Mouse (Mus musculus): ENCODE data around the gene Asb2.
A peak's percentile ranks its signal among the peaks of the same experiment; 100 is the strongest.

Gene Asb2

DNA sequence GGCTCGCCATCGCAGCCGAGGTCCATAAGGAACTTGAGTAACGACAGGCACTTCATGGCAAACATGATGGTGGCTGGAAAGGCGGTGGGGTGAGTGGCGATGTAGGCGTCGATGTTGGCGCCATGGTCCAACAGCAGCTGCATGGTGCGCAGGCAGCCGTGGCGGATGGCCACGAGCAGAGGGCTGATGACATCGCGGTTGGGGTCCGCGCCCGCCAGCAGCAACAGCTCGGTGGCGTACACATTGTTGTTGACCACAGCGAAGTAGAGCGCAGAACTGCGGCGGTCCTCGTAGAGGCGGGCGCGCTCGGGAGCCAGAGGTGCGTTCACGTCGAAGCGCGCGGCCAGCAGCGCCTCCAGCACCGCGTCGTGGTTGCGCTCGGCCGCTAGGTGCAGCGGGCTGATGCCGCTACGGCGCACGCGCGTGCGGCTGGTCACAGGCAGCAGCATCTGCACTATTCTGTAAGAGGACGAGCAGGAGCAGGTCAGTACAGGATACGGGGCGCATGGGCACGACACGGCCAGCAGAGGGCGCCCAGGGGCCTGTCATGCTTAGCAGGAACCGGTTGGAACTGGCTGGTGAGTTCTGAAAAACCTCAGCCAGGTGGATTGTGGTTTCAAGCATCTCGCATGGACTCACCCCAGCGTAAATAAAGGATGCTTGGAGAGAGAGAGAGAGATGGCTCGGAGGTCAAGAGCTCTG is 30.5 kb downstream of the Asb2 start:
- DNase-seq (ENCODE audit: inconsistent age in 2 of 2, low spot score in 1 of 2) = peak; percentile 89 to 95

DNA sequence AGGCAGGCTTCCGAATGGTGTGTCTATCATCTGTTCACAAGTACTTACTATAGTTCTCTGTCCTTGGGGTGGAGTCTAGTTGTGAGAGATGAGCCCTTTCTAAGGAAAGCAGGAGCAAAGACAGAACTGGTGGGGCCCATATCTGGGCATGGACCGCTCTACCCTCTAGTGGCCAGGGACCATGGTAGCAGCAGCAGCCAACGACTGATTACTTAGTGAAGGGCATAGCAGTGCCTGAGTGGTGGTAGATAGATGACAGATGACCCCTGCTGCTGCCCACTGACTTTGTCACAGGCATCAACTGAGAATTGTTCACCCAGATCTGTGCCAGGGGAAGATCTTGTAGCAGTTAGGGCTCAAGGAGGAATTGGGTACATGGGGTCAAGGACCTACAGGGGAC is 33.0 kb downstream of the Asb2 start:
- DNase-seq (ENCODE audit: inconsistent age in 2 of 2, low spot score in 1 of 2) = peak; percentile 46 to 84

DNA sequence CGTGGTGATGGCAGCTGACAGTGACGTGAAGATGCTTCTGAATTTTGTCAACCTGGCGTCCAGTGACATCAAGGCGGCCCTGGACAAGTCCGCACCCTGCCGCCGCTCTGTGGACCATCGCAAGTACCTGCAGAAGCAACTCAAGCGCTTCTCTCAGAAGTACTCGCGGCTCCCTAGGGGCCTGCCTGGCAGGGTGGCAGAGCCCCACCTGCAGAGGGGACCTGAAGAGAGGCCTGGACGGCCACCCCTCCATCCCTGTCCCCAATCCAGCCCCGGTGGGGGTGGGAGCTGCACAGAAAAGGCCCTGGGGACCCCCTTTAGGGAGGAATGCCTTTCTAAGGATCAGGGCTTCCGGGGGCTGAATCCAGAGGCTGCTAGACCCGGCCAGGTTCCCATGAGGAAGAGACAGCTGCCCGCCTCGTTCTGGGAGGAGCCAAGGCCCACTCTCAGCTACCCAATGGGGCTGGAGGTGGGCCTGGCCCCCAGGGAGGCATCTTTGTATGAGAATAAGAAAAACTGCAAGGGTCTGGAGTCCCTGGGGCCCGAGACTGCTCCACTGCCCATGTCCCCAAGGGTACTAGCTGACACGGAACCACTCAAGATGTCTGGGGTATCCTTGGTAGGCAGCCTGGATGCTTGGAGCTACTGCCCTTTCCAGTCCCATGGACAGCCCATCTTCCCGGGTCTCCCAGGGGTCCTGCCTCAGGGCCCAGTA is 39.8 kb downstream of the Asb2 start:
- DNase-seq (ENCODE audit: inconsistent age in 2 of 2, low spot score in 1 of 2) = no peak

DNA sequence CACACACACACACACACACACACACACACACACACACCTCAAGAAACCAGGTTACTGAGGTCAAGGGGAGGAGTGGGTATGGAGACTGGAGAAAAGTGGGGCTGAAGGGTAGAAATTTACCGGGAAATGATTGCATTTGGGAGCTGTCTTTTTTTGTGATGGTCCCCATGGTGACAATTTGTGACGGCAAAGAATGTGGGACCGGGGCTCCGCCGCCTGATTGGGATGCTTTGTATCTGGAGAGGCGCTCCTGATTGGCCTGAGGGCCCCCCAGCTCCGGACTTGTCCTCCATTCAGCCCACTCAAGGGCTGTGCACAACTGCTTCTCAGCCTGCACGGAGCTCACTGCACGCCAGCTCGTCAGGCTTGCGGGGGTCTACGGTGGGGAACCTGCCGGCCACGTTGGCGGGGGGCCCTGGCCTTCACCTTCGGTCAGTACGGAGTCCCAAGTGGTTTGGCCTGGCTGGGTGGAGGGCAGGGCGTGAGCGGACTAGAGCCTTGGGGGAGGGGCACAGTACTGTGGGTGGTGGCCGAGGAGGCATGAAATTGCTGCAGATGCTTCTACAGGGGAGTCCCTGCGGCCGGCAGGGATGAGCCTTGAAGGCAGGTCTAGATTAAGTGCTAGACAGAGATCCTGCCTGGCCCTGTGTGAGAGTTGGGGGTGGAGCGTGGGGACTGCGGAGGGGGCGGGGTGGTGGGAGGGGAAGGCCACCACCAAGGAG is 41.0 kb downstream of the Asb2 start:
- no peak for DNase-seq (ENCODE audit: inconsistent age in 2 of 2, low spot score in 1 of 2)

DNA sequence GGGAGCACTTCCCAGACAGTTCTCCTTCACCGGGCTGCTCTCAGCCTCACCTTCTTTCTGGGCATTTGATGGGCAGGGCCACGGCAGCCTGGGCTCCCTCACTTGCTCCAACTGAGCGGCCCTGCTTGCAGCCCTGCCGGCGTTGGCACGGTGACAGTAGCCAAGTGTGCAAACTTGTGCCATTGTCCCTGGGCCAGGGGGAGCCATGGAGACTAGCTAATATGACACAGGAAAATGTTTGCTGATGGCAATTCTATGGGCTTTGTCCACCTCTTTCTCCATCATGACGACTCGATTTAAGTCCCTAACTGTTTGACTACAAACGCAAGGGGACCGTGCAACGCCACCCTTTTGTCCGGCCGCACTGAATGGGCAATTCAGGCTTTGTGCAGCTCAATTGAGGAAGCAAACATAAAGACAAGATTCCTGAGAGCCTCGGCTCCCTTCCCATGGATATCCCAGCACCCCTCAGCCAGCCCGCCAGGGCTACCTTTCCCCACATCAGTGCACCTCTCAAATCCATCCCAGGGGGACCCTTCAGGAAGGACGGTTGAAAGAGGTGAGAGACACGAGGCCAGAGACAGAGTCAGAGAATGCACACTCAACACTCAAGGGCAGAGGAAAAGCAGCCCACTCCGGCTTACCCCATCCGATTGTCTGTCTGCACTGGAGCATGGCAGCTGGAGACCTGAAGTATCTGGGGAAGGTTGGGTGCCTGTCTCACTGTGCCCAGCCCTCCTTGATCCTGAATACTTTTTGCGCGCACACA is 41.7 kb downstream of the Asb2 start:
- DNase-seq (ENCODE audit: inconsistent age in 2 of 2, low spot score in 1 of 2) = no peak

DNA sequence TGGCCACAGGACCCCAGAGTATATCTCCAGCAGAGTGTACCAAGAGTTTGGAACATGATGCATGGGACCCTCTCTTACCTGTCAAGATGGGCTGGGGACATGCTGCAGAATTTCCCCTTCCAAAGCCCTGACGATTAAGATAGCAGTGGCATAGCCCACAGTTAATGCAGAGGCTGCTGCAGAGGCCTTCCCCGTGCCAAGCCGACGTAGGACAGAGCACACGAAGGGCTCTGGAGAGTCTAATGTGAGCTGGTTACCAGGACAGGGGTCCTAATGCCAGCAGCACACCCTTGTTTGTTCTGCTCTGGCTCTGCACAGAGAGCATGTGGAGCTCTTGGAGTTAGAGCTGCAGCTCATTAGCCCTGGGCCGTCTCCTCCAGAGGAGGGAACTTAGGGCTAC is 42.5 kb downstream of the Asb2 start:
- no peak for DNase-seq (ENCODE audit: inconsistent age in 2 of 2, low spot score in 1 of 2)

DNA sequence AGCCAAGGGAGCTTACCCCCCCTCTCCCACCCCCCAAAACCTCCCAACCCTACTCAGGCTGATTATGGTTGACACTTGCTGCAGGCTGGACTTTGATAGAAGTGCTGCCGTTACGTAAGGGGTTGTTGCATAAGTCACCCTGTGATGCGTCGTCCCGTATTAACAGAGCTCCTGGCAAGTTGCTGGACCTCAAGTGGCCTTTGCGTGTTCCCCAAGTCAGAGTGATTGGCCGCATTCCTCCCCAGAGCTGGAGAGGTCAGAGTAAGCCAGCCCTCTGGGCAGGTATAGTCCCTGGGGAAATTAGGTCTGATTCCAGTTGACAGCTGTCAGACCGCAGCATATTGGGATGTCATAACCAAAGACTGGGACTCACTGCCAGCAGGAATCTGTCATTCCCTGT is 43.9 kb downstream of the Asb2 start:
- DNase-seq (ENCODE audit: inconsistent age in 2 of 2, low spot score in 1 of 2) = peak in 1 of 2 experiments; percentile 70

DNA sequence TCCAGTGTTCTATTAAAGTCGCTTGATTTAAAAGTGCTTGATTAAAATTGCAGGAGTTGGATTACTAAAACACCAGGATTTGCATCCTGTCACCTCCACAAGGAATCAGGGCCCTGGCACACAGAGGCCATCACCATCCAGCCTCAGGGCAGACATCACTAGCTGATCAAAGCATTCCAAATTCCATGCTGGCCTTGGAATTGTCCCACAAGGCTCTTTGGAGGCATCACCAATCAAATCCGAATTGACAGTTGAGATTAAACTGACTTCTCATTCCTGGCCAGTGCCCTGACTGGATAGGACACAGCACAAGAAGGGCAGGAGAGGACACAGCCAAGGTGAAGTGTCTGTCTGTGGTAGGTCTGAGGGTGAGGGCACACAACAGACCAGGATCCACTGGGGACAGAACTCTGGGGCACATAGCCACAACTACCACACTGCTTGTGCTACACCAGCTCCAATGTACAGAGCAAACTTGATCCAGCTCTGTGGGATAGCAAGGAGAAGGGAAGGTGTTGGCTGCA is 45.0 kb downstream of the Asb2 start, which contains the start of gene Fam181a:
Gene Fam181a (plus strand): TSS at position 232 of the 524 bp plus-strand sequence.
- peak; percentile 37 to 77 for DNase-seq (ENCODE audit: inconsistent age in 2 of 2, low spot score in 1 of 2)

DNA sequence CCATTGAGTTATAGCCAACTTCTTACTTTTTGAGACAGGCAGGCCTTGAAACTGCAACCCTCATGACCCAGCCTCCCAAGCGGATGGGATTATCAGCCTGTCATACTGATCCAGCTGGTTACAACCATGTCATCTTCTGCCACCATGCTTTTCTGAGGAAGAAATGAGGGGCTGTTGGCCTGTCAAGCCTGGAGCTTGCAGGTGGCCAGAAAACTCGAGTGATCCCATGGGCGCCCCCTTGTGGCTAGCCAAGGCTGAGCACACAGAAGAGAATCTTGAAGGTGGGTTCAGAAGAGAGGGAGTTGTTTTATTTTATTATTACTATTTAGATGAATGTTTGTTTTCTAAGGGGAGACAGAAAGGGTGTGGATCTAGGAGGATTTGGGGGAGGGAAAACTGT is 49.1 kb downstream of the Asb2 start:
- DNase-seq (ENCODE audit: inconsistent age in 2 of 2, low spot score in 1 of 2) = peak in 1 of 2 experiments; percentile 70

DNA sequence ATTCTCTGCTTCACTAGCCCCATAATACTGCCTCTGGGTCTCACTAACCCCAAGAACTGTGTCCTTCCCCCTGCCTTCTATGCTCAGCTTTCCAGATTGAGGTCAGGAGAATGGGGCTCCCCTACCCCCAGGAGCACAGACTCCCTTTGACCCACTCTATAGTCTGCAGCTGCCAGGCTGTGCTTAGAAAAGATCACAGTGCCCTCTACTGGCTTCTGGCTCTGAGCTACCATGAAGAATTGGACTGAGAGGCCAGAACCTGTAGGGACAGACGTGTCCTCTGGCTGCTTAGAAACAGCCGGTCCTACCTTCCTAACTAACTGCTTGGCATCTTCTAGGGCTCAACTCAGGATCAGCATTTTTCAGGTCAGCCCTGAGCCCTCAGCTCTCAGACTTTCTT is 49.6 kb downstream of the Asb2 start:
- peak; percentile 45 to 81 for DNase-seq (ENCODE audit: inconsistent age in 2 of 2, low spot score in 1 of 2)

DNA sequence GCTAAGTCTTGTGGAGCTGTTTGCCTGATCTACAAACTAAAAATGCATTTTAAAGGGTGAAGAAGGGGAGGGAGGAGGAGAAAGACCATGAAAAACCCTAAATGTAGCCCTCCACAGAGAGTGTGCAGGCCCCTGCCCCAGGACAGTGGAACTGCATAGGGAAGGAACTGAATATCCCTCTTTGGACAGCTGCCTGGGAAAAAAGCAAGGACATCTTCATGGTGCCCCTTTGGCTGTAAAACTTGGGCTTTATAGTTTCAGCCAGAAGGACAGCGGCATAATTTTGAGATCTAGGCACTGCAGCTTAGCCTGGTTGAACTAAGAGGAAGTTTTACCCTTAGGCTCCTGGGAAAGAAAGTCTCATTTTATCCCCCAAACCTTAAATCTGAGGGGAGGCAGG is 52.8 kb downstream of the Asb2 start:
- peak; percentile 47 to 82 for DNase-seq (ENCODE audit: inconsistent age in 2 of 2, low spot score in 1 of 2)

DNA sequence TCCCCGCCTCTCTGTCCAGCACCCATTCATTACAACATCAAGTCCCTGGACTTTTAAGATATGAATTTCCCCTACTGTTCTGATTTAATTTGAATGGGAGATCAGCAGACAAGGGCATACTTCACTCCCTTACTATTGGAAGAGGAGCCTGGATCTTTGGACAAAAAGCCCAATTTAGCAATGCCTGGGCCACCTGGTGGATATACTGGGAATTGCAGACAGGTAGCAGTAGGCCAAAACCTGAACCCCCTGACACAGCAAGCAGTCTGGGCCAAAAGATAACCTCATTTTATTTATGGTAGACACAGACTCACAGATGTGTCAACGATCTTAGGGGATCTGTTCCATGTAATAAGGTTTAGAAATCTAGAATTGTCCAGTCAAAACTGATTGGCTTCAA is 54.2 kb downstream of the Asb2 start:
- peak; percentile 57 to 90 for DNase-seq (ENCODE audit: inconsistent age in 2 of 2, low spot score in 1 of 2)

DNA sequence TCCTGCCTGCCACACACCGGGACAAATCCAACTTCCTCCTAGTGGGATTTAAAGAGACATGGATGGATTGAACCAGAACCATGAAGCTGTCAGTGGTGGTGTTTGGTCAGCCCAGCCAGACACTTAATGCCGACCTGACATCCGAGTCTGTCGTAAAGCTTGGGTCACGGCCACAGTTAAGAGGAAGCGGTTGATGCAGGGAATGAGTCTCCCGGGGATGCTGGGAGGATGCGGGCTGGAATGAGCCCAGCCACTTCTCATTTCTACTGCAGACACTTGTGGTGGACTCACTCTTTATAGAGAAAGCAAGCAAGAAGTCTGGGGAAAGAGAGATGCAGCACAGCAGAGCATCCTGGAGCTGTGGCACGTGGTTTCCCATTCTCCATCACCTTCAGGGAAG is 55.3 kb downstream of the Asb2 start:
- no peak for DNase-seq (ENCODE audit: inconsistent age in 2 of 2, low spot score in 1 of 2)

DNA sequence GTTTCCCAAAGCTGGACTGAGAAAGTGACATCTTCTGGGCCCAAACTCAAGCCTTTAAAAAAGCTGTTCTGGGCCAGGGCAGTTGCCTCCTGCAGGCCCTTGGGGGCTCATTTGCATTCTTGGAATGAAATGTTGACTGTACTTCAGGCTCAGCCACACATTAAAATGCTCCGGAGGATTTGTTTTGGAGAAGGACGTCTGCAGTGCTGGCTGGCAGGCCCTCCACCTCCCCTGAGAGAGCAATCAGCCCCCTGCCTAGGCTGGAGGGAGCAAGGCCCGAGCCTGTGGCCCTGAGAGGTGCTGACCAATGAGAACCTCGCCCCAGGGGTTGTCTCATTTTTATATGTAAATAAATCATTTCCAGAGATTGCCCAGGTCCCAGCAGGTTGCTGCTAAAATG is 59.5 kb downstream of the Asb2 start:
- no peak for DNase-seq (ENCODE audit: inconsistent age in 2 of 2, low spot score in 1 of 2)

DNA sequence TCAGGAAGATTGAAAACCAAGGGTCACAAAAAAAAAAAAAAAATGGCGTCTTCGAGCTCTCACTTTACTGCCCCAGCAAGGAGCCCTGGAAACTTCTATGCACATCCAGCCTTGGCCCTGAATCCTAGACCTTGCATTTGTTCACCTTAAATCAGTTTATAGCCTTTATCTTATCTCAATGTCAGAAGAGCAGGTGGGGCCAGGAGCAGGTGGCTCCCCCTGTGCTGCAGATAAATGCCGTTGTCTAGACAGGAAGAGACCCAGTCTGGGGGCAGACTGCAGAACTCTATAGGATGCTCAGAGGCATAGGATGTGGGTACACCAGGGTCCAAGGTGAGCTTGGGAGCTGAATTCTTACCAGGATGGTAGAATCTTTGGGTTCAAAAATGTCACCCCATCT is 63.4 kb downstream of the Asb2 start:
- no peak for DNase-seq (ENCODE audit: inconsistent age in 2 of 2, low spot score in 1 of 2)

DNA sequence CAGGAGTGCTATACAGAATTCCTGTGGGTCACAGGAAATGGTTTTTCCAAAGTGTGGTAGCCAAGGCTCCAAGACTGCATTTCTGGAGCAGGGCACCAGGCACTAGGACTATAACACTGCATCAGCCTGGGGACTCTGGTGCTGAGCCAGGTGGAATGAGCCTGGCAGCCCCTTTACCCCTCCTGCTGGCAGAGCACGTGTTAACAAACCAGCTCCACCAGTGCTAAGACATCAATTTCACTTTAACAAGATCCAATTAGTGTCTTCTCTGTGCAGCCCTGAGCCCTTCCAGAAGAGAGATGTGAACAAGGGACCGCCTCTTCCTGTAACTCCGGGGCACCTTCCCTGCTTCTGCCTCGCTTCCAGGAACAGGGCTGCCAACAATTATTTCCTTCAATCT is 68.5 kb downstream of the Asb2 start:
- DNase-seq (ENCODE audit: inconsistent age in 2 of 2, low spot score in 1 of 2) = no peak

DNA sequence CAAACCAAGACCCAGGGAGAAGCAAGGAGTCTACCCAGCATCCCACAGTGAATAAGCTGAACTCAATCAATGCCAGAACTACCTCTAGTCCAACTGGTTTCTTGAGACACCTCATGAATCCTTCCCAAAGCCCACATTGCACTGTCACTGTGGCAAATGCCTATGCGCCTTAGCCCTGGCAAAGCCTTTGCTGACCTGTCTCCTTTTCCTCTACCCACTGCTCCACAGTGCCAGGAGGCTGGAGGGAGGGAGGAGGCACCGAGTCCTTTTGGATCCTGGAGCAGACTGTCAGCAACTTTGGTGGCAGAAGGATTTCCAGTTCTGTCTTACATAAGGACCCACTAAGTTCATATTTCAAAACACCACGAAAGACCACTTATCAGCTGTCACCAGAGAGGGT is 72.4 kb downstream of the Asb2 start:
- DNase-seq (ENCODE audit: inconsistent age in 2 of 2, low spot score in 1 of 2) = no peak

DNA sequence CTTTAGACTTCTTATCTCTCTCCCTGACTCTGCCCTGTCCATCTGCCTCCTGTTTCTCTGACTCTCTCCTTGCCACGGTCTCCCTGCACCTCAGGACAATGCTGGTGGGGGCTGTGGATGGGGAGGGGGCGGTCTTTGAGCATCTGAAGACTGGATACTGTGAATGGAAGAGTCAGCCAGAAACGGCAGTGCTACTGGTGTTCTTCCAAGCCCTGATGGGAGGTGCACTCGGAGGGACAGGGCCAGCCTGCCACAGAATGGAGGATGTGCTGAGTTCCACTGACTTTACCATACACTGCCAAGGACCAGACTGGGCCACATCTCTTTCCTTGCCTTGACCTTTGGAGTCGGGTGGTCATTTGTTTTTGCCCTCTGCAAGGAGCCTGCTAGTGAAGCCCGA is 72.9 kb downstream of the Asb2 start:
- no peak for DNase-seq (ENCODE audit: inconsistent age in 2 of 2, low spot score in 1 of 2)

DNA sequence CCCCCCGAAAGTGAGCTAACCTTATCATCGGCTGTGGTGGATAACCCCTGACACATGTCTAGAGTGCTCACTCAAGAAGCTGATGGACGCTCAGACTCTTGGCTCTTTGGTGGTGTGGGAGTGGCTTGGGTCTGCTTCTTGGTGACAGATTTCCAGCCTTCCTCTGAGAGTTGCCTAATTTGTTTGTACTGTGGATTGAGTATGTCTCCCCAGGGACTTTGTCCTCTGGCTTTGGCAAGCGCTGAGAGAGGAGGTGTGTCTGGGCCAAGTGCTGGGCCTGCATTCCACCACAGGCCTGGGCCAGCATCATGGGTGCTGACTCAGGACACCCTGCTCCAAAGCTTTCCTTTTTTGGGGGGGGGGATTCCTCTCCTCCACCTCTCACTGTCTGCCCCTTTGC is 73.9 kb downstream of the Asb2 start:
- peak in 1 of 2 experiments; percentile 54 for DNase-seq (ENCODE audit: inconsistent age in 2 of 2, low spot score in 1 of 2)

DNA sequence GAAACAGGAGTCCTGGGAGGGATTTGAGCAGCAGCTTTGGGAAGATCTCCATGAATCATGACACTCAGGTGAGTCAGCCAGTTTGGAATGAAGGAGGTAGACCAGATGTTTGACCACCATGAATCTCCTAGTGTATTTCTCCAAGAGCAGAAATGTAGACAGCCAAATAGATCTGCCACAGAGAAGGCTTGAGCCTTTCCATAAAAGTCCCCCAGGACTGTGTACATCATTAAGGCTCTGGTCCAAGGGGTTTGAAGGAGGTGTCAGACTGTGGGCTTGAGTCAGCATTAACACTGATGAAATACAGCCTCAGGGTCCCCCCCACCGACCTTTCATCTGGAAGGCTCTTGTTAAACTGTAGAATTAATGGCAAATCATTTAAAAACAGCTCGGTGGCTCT is 74.3 kb downstream of the Asb2 start:
- no peak for DNase-seq (ENCODE audit: inconsistent age in 2 of 2, low spot score in 1 of 2)

DNA sequence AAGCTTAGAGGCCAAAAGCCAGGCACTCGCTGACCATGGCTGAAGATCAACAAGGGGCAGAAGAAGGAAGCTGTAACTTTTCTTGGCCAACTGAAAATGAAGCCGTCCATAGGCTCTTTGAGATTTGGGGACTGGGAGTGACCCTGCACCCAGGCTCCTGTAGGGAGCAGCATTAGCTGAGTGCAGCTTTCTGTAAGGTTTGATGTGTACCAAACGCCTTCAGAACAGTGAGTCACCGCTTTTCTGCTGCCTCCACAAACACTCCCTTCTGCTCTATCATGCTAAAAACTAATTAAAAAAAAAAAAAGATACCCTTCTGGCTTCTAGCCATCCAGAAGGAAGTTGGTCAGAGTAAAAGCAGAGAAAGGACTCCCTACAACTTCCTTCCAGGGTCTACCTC is 79.4 kb downstream of the Asb2 start:
- no peak for DNase-seq (ENCODE audit: inconsistent age in 2 of 2, low spot score in 1 of 2)

Data from adrenal gland, adult (tissue).